Mouse (Mus musculus): ENCODE data around the gene Cacnb3. TPM values are rescaled to one million over a fixed set of nuclear protein-coding genes. Genes with fewer than 3 reads are reported as not detected.

Cacnb3 gene
- polyA plus RNA-seq, 1 experiment from 2014 or later = 80.4 TPM

- WGBS = 5% methylated on average over 7 of the region's 7 CpGs
- Histone ChIP-seq H3K4me3 (replicated peaks) (no peak overlapping the region), H3K27me3 (peaks cover 6% of the 10 kb centered on the region; the same call in 1 of the 2 replicates), H3K4me2 (peak overlapping the region; percentile 30), H3K36me3 (replicated peaks) (no peaks in the 10 kb centered on the region), H3K9me3 (no peaks in the 10 kb centered on the region), H3K27ac (peak overlapping the region; percentile 61; the same call in 1 of the 2 replicates), H3K9ac (peak overlapping the region; percentile 18; the same call in 1 of the 2 replicates), H3K4me1 (peaks cover 31% of the 10 kb centered on the region)
- ATAC-seq (ENCODE audit: low FRiP score) = peak; percentile 68; the same call in 1 of the 2 replicates
Measured at GRCm38 (mm10) chr15:98691486-98692147, 61.0 kb downstream of the Cacnb3 start.

GRCm38 (mm10) chr15:98692171-98692715 lies 61.6 kb downstream of the Cacnb3 start:
- no peak for ATAC-seq (ENCODE audit: low FRiP score)
- no peak overlapping the region for H3K9ac ChIP-seq
- no peak overlapping the region for H3K27ac ChIP-seq
- H3K4me3 ChIP-seq (replicated peaks) = no peak overlapping the region
- no peaks in the 10 kb centered on the region for H3K9me3 ChIP-seq
- peaks cover 31% of the 10 kb centered on the region for H3K4me1 ChIP-seq
- peaks cover 6% of the 10 kb centered on the region; the same call in 1 of the 2 replicates for H3K27me3 ChIP-seq
- no peak overlapping the region for H3K4me2 ChIP-seq
- H3K36me3 ChIP-seq (replicated peaks) = no peaks in the 10 kb centered on the region
- 63% methylated on average over 11 of the region's 11 CpGs for WGBS

Other genes starting within 250 kb of the Cacnb3 start
- 0.08 TPM in 1 of 2 replicates, not detected in the other for gene Olfr283, start 249.9 kb upstream of the Cacnb3 start, polyA plus RNA-seq (2016; fragmentation: Nextera tagmentation; extraction: Ambion mirVana)
- not detected in 2 replicates for gene Olfr282, start 199.6 kb upstream of the Cacnb3 start, polyA plus RNA-seq (2016; fragmentation: Nextera tagmentation; extraction: Ambion mirVana)
- 0.05 TPM in 1 of 2 replicates, not detected in the other for gene Olfr281, start 178.3 kb upstream of the Cacnb3 start, polyA plus RNA-seq (2016; fragmentation: Nextera tagmentation; extraction: Ambion mirVana)
- not detected in 2 replicates for gene OR5BS1P, start 160.9 kb upstream of the Cacnb3 start, polyA plus RNA-seq (2016; fragmentation: Nextera tagmentation; extraction: Ambion mirVana)
- gene Lalba, start 148.1 kb upstream of the Cacnb3 start, polyA plus RNA-seq (2016; fragmentation: Nextera tagmentation; extraction: Ambion mirVana) = not detected in 2 replicates
- not detected in 2 replicates for gene Olfr279, start 138.4 kb upstream of the Cacnb3 start, polyA plus RNA-seq (2016; fragmentation: Nextera tagmentation; extraction: Ambion mirVana)
- 178 and 183 TPM in 2 replicates for gene Kansl2, start 96.6 kb upstream of the Cacnb3 start, polyA plus RNA-seq (2016; fragmentation: Nextera tagmentation; extraction: Ambion mirVana)
- gene Ccnt1, start 59.9 kb upstream of the Cacnb3 start, polyA plus RNA-seq (2016; fragmentation: Nextera tagmentation; extraction: Ambion mirVana) = 61.2 and 63.2 TPM in 2 replicates
- gene 4930415O20Rik, start 59.8 kb upstream of the Cacnb3 start, polyA plus RNA-seq (2016; fragmentation: Nextera tagmentation; extraction: Ambion mirVana) = not detected in 2 replicates
- gene Adcy6, start 20.8 kb upstream of the Cacnb3 start, polyA plus RNA-seq (2016; fragmentation: Nextera tagmentation; extraction: Ambion mirVana) = 12.9 and 14.2 TPM in 2 replicates
- 23.9 and 24.1 TPM in 2 replicates for gene Ddx23, start 32.1 kb downstream of the Cacnb3 start, polyA plus RNA-seq (2016; fragmentation: Nextera tagmentation; extraction: Ambion mirVana)
- 3.9 TPM in 2 replicates for gene Rnd1, start 46.6 kb downstream of the Cacnb3 start, polyA plus RNA-seq (2016; fragmentation: Nextera tagmentation; extraction: Ambion mirVana)
- 1.5 and 1.7 TPM in 2 replicates for gene Ccdc65, start 77.4 kb downstream of the Cacnb3 start, polyA plus RNA-seq (2016; fragmentation: Nextera tagmentation; extraction: Ambion mirVana)
- gene Fkbp11, start 97.4 kb downstream of the Cacnb3 start, polyA plus RNA-seq (2016; fragmentation: Nextera tagmentation; extraction: Ambion mirVana) = 6.2 and 8.5 TPM in 2 replicates
- 58.2 and 58.3 TPM in 2 replicates for gene Arf3, start 132.4 kb downstream of the Cacnb3 start, polyA plus RNA-seq (2016; fragmentation: Nextera tagmentation; extraction: Ambion mirVana)
- 0.18 and 0.24 TPM in 2 replicates for gene Wnt10b, start 147.3 kb downstream of the Cacnb3 start, polyA plus RNA-seq (2016; fragmentation: Nextera tagmentation; extraction: Ambion mirVana)
- gene Wnt1, start 159.0 kb downstream of the Cacnb3 start, polyA plus RNA-seq (2016; fragmentation: Nextera tagmentation; extraction: Ambion mirVana) = 0.18 and 0.61 TPM in 2 replicates
- gene Ddn, start 178.7 kb downstream of the Cacnb3 start, polyA plus RNA-seq (2016; fragmentation: Nextera tagmentation; extraction: Ambion mirVana) = 0.22 TPM in 1 of 2 replicates, not detected in the other
- gene Prkag1, start 200.7 kb downstream of the Cacnb3 start, polyA plus RNA-seq (2016; fragmentation: Nextera tagmentation; extraction: Ambion mirVana) = 85.2 and 89.4 TPM in 2 replicates
- gene Kmt2d, start 240.4 kb downstream of the Cacnb3 start, polyA plus RNA-seq (2016; fragmentation: Nextera tagmentation; extraction: Ambion mirVana) = 12.5 and 12.7 TPM in 2 replicates